Mouse (Mus musculus) embryonic facial prominence, embryonic 13.5 days (tissue): ENCODE results near the gene Sez6l. TPM values are rescaled to one million over a fixed set of nuclear protein-coding genes. Genes with fewer than 3 reads are reported as not detected.

Source experiments
- ATAC-seq: fragments of 200-750 bp; cut with Nextera tagmentation; 2 replicates; pipeline ENCODE4 v1.8.0; 2017; ENCODE audit warnings: low read depth; ENCODE audit not compliant: insufficient number of reproducible peaks, insufficient read depth, low FRiP score, low TSS enrichment
- H3K27ac ChIP-seq: fragments of 300-500 bp; sonication (generic); 2 replicates; pipeline ENCODE4 v1.5.1; 2015; ENCODE audit warnings: moderate library complexity, mild to moderate bottlenecking, inconsistent platforms
- H3K27me3 ChIP-seq: fragments of 300-500 bp; sonication (generic); 2 replicates; pipeline ENCODE4 v1.6.1; 2015; ENCODE audit warnings: mild to moderate bottlenecking, inconsistent platforms
- H3K36me3 ChIP-seq: fragments of 300-500 bp; sonication (generic); 2 replicates; pipeline ENCODE4 v1.6.1; 2015; ENCODE audit warnings: mild to moderate bottlenecking, inconsistent platforms
- H3K4me1 ChIP-seq: fragments of 300-500 bp; sonication (generic); 2 replicates; pipeline ENCODE4 v1.6.1; 2015; ENCODE audit warnings: inconsistent platforms
- H3K4me2 ChIP-seq: fragments of 300-500 bp; sonication (generic); 2 replicates; pipeline ENCODE4 v1.6.1; 2015; ENCODE audit warnings: moderate library complexity, mild to moderate bottlenecking, inconsistent platforms
- H3K4me3 ChIP-seq: fragments of 300-500 bp; sonication (generic); 2 replicates; pipeline ENCODE4 v1.5.1; 2015; ENCODE audit warnings: mild to moderate bottlenecking, inconsistent platforms
- H3K9ac ChIP-seq: fragments of 300-500 bp; sonication (generic); 2 replicates; pipeline ENCODE4 v1.6.1; 2015; ENCODE audit warnings: mild to moderate bottlenecking, inconsistent platforms
- H3K9me3 ChIP-seq: fragments of 300-500 bp; sonication (generic); 2 replicates; pipeline ENCODE4 v1.6.1; 2016; ENCODE audit warnings: inconsistent platforms
- WGBS: fragments of 180-500 bp; shearing (Covaris S2); methylation state at CpG from one replicate; pipeline ENCODE4 v1.1.7; 2015; ENCODE audit warnings: mixed read lengths; 5-methylcytosine and 5-hydroxymethylcytosine counted together
- polyA plus RNA-seq: library from polyadenylated mRNA; unstranded; fragments of >200 nt; fragmentation: Nextera tagmentation; extraction: Ambion mirVana; gene quantifications from 2 replicates; pipeline ENCODE4 v1.2.1, GENCODE M21; 2015

Gene Sez6l
- 2.0 and 2.1 TPM in 2 replicates for polyA plus RNA-seq

DNA sequence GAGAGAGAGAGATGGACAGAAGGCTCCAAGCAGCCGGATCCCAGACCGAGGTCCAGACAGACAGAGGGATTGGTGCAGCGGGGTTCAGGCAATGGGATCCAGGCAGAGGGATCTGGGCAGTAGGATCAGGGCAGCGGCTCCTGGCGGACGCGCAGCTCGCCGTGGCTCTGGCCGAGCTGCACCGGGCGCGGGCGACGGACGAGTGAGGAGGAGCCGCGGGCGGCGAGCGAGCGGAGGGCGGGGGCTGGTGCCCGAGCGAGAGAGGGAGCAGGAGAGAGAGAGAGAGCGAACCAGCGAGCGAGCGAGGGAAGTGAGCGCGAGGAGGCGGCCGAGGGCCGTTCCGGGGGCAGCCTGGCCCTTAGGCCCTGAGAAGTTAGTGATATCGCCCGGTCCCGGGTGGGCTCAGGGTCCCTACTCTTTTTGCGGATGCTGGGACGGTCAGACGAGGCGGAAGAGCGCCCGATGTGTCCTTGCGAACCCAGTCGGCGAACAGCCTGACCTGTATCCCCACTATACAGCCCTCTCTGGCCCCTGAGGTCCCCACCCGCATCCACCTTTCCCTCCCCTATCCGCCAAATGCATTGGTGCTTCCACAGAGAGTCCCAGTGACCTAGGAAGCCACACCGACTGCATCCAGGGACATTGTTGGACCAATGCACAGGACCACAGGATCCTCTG is at the start of gene Sez6l:
Gene Sez6l (minus strand): TSS at position 193 of the 678 bp plus-strand sequence.
- Histone ChIP-seq H3K9me3 (no peaks in the 10 kb centered on the region), H3K36me3 (no peaks in the 10 kb centered on the region), H3K9ac (peak within 1 kb of the TSS; percentile 52; the same call in 1 of the 2 replicates), H3K27ac (no peak within 1 kb of the TSS), H3K4me2 (peak within 1 kb of the TSS; percentile 68), H3K4me3 (peak within 1 kb of the TSS; percentile 42), H3K4me1 (peaks cover 28% of the 10 kb centered on the region), H3K27me3 (peaks cover 88% of the 10 kb centered on the region)
- ATAC-seq: no peak; the same call in 1 of the 2 replicates
- under 1% methylated on average over 50 of the region's 50 CpGs for WGBS

GRCm38 (mm10) chr5:112625555-112626160 is 48.7 kb upstream of the Sez6l start:
- H3K27ac ChIP-seq: no peak overlapping the region
- no peaks in the 10 kb centered on the region; the same call in 1 of the 2 replicates for H3K27me3 ChIP-seq
- 39% methylated on average over 31 of the region's 31 CpGs for WGBS
- peak overlapping the region; percentile 2 for H3K4me3 ChIP-seq
- no peak for ATAC-seq
- no peaks in the 10 kb centered on the region for H3K36me3 ChIP-seq
- H3K9me3 ChIP-seq: no peaks in the 10 kb centered on the region
- peak overlapping the region; percentile 47 for H3K4me2 ChIP-seq
- no peak overlapping the region for H3K9ac ChIP-seq
- H3K4me1 ChIP-seq: peaks cover 26% of the 10 kb centered on the region

- Histone ChIP-seq H3K4me3 (no peak overlapping the region), H3K4me1 (peaks cover 27% of the 10 kb centered on the region), H3K27me3 (no peaks in the 10 kb centered on the region; the same call in 1 of the 2 replicates), H3K9ac (no peak overlapping the region), H3K36me3 (no peaks in the 10 kb centered on the region), H3K4me2 (no peak overlapping the region), H3K9me3 (no peaks in the 10 kb centered on the region), H3K27ac (no peak overlapping the region)
- 20% methylated on average over 2 of the region's 2 CpGs for WGBS
- ATAC-seq: no peak
Measured at GRCm38 (mm10) chr5:112622946-112623345, 46.0 kb upstream of the Sez6l start.

- Histone ChIP-seq H3K4me2 (no peak overlapping the region), H3K4me3 (no peak overlapping the region), H3K27me3 (no peaks in the 10 kb centered on the region; the same call in 1 of the 2 replicates), H3K27ac (no peak overlapping the region), H3K9me3 (no peaks in the 10 kb centered on the region), H3K9ac (no peak overlapping the region), H3K4me1 (peaks cover 15% of the 10 kb centered on the region), H3K36me3 (no peaks in the 10 kb centered on the region)
- 54% methylated on average over 3 of the region's 3 CpGs for WGBS
- no peak for ATAC-seq
Measured at GRCm38 (mm10) chr5:112620256-112620655, 43.3 kb upstream of the Sez6l start.

DNA sequence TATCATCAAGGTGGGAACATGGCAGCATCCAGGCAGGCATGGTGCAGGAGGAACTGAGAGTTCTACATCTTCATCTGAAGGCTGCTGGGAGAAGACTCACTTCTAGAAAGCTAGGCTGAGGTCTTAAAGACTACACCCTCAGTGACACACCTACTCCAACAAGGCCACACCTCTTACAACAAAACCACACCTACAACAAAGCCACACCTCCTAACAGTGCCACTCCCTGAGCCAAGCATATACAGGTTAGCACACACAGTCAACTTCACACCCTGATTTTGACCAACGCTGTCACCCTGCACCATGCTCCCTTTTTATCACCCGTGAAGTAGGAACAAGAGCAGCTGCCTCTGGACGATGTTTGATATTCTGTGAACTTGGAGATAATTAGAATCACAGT is 42.4 kb upstream of the Sez6l start:
- H3K27me3 ChIP-seq: no peaks in the 10 kb centered on the region; the same call in 1 of the 2 replicates
- no peak overlapping the region for H3K27ac ChIP-seq
- WGBS: 92% methylated on average over 3 of the region's 3 CpGs
- no peak overlapping the region for H3K4me2 ChIP-seq
- no peaks in the 10 kb centered on the region for H3K9me3 ChIP-seq
- no peak overlapping the region for H3K4me3 ChIP-seq
- H3K36me3 ChIP-seq: no peaks in the 10 kb centered on the region
- H3K9ac ChIP-seq: no peak overlapping the region
- ATAC-seq: no peak
- H3K4me1 ChIP-seq: peaks cover 15% of the 10 kb centered on the region

DNA sequence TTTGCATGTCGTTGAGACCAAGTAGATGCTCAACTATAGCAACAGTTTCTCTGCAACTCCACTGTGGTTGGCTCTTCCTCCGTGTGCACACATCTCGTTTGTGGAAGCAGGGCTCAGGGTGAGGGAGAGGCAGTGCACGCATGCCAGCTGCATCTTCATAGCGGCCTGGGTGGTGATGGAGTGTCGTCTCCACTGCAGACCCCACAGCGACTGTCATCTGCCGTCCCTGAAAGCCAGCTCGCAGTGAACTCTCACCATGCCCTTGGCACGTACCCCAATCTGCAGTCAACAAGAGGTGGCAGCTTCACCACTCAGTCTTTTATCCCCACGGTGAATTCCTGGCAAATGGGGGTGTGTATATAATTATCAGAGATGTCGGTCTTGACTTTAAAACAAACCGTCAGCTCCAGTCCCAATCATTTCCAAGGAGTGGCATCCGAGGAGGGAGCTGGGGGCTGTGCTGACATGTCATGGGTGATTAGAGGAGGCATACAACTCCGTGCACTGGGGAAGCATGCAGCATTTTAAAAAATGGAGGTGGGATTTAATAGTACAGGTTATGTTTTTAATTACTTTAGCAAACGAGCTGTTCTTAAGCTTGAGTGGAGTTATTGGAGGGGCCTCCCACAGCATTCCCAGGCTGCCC is 40.7 kb upstream of the Sez6l start:
- no peak for ATAC-seq
- Histone ChIP-seq H3K27me3 (no peaks in the 10 kb centered on the region; the same call in 1 of the 2 replicates), H3K36me3 (no peaks in the 10 kb centered on the region), H3K4me1 (peaks cover 8% of the 10 kb centered on the region), H3K9me3 (no peaks in the 10 kb centered on the region), H3K9ac (no peak overlapping the region), H3K4me3 (no peak overlapping the region), H3K4me2 (no peak overlapping the region), H3K27ac (no peak overlapping the region)
- WGBS: 59% methylated on average over 16 of the region's 16 CpGs

DNA sequence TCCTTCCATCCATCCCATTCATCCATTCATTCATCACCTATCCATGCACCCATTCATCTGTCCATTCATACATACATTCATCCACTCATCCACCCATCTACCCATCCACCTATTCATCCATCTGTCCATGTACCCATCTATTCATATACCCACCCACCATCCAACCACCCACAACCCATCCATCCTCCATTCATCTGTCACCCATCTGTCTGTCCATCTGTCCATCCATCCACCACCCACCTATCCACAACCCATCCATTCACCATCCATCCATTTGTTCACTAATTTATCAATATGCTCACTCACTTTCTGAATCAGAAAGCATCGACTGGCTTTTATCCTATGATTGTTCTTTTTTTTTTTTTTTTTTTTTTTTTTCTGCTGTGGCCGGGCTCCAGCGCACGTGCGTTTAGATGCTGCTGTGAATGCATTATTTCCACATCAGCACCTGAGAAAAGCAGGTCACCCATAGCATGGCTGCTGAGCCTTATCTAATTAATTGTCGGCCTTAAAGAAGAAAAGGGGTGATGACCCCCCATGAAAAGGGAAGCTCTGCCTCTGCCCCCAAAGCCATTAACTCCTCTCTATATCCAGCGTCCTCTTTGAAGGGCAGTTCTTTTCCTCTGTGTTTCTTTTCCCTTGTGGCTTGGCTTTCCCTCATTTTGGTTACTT is 39.1 kb upstream of the Sez6l start:
- H3K36me3 ChIP-seq: no peaks in the 10 kb centered on the region
- no peak for ATAC-seq
- H3K4me3 ChIP-seq: no peak overlapping the region
- no peak overlapping the region for H3K27ac ChIP-seq
- H3K4me1 ChIP-seq: peaks cover 8% of the 10 kb centered on the region
- H3K9ac ChIP-seq: no peak overlapping the region
- H3K27me3 ChIP-seq: no peaks in the 10 kb centered on the region
- 85% methylated on average over 7 of the region's 7 CpGs for WGBS
- H3K9me3 ChIP-seq: no peaks in the 10 kb centered on the region
- H3K4me2 ChIP-seq: no peak overlapping the region

GRCm38 (mm10) chr5:112607867-112608516 is 31.0 kb upstream of the Sez6l start:
- ATAC-seq: no peak
- WGBS: 40% methylated on average over 9 of the region's 9 CpGs

DNA sequence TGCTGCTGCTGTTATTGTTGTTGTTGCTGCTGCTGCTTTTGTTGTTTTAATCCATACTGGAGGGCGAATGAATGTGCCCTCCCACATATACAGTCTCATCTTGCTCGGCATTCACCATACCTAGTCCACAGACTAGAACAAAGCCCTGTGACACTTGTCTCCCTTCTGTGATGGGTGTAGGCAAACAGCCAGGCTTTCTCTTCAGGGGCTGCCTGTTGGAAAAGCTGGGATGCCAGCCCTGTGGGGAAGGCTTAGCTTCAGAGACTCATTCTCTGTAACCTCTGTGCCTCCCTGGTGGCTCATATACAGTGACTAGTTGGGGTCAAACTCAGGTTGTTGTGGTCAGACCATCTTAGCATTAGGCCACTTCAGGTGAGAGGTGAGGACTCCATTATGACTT is 30.1 kb upstream of the Sez6l start:
- ATAC-seq: no peak
- peaks cover 43% of the 10 kb centered on the region for H3K4me1 ChIP-seq
- no peaks in the 10 kb centered on the region for H3K27me3 ChIP-seq
- H3K4me2 ChIP-seq: no peak overlapping the region
- H3K4me3 ChIP-seq: no peak overlapping the region
- H3K27ac ChIP-seq: 0 out of 2 replicates have a peak overlapping the region, but pooled peaks have one; percentile 71
- 63% methylated on average over 2 of the region's 2 CpGs for WGBS
- H3K9me3 ChIP-seq: no peaks in the 10 kb centered on the region
- no peak overlapping the region for H3K9ac ChIP-seq
- no peaks in the 10 kb centered on the region for H3K36me3 ChIP-seq

More at GRCm38 (mm10) chr5:112607867-112608516, 31.0 kb upstream of the Sez6l start:
- peak overlapping the region; percentile 71 for H3K27ac ChIP-seq
- H3K36me3 ChIP-seq: no peaks in the 10 kb centered on the region
- no peaks in the 10 kb centered on the region for H3K9me3 ChIP-seq
- H3K4me3 ChIP-seq: no peak overlapping the region
- no peaks in the 10 kb centered on the region for H3K27me3 ChIP-seq
- peaks cover 43% of the 10 kb centered on the region for H3K4me1 ChIP-seq
- no peak overlapping the region for H3K9ac ChIP-seq
- no peak overlapping the region for H3K4me2 ChIP-seq

- Histone ChIP-seq H3K27ac (no peak overlapping the region), H3K4me1 (peaks cover 47% of the 10 kb centered on the region), H3K9ac (no peak overlapping the region), H3K4me2 (no peak overlapping the region), H3K4me3 (no peak overlapping the region), H3K36me3 (no peaks in the 10 kb centered on the region), H3K27me3 (no peaks in the 10 kb centered on the region), H3K9me3 (no peaks in the 10 kb centered on the region)
- WGBS: 67% methylated on average over 14 of the region's 14 CpGs
- no peak for ATAC-seq
Measured at GRCm38 (mm10) chr5:112605371-112605770, 28.4 kb upstream of the Sez6l start.

GRCm38 (mm10) chr5:112604251-112604650 is 27.3 kb upstream of the Sez6l start:
- no peak for ATAC-seq
- Histone ChIP-seq H3K4me3 (no peak overlapping the region), H3K9me3 (no peaks in the 10 kb centered on the region), H3K4me1 (peaks cover 51% of the 10 kb centered on the region), H3K27me3 (no peaks in the 10 kb centered on the region), H3K36me3 (no peaks in the 10 kb centered on the region), H3K9ac (no peak overlapping the region), H3K4me2 (no peak overlapping the region), H3K27ac (peak overlapping the region; percentile 41; the same call in 1 of the 2 replicates)
- 66% methylated on average over 1 of the region's 1 CpGs for WGBS
